Mouse (Mus musculus) heart, embryonic 12.5 days (tissue): Measurements from ENCODE around the gene Aco1. TPM values are rescaled to one million over a fixed set of nuclear protein-coding genes. Genes with fewer than 3 reads are reported as not detected.

Experiments
- ATAC-seq: fragments of 200-750 bp; cut with Nextera tagmentation; 2 replicates; pipeline ENCODE4 v1.8.0; 2017; ENCODE audit warnings: moderate TSS enrichment, moderate library complexity; ENCODE audit not compliant: insufficient number of reproducible peaks, low FRiP score
- H3K27ac ChIP-seq: fragments of 300-500 bp; sonication (generic); 2 replicates; pipeline ENCODE4 v1.5.1; 2016; ENCODE audit warnings: mild to moderate bottlenecking, moderate library complexity; ENCODE audit not compliant: poor library complexity, severe bottlenecking
- H3K27me3 ChIP-seq: fragments of 300-500 bp; sonication (generic); replicated peaks from 2 replicates; pipeline ENCODE4 v1.6.1; 2016; ENCODE audit warnings: mild to moderate bottlenecking, moderate library complexity
- H3K36me3 ChIP-seq: fragments of 300-500 bp; sonication (generic); 2 replicates; pipeline ENCODE4 v1.6.1; 2016; ENCODE audit warnings: mild to moderate bottlenecking, moderate library complexity
- H3K4me1 ChIP-seq: fragments of 300-500 bp; sonication (generic); replicated peaks from 2 replicates; pipeline ENCODE4 v1.6.1; 2016; ENCODE audit warnings: mild to moderate bottlenecking
- H3K4me2 ChIP-seq: fragments of 300-500 bp; sonication (generic); 2 replicates; pipeline ENCODE4 v1.6.1; 2016; ENCODE audit warnings: mild to moderate bottlenecking, moderate library complexity
- H3K4me3 ChIP-seq: fragments of 300-500 bp; sonication (generic); 2 replicates; pipeline ENCODE4 v1.5.1; 2016; ENCODE audit warnings: mild to moderate bottlenecking
- H3K9ac ChIP-seq: fragments of 300-500 bp; sonication (generic); 2 replicates; pipeline ENCODE4 v1.6.1; 2016; ENCODE audit warnings: mild to moderate bottlenecking, moderate library complexity
- H3K9me3 ChIP-seq: fragments of 300-500 bp; sonication (generic); replicated peaks from 2 replicates; pipeline ENCODE4 v1.6.1; 2016; ENCODE audit warnings: mild to moderate bottlenecking, moderate library complexity
- WGBS: fragments of 180-500 bp; shearing (Covaris S2); methylation state at CpG from one replicate; pipeline ENCODE4 v1.1.7; 2016; 5-methylcytosine and 5-hydroxymethylcytosine counted together
- polyA plus RNA-seq: library from polyadenylated mRNA; unstranded; fragments of >200 nt; fragmentation: Nextera tagmentation; extraction: Ambion mirVana; gene quantifications from 2 replicates; pipeline ENCODE4 v1.2.1, GENCODE M21; 2016

Gene Aco1
- polyA plus RNA-seq, 1 experiment from 2014 or later, result 33.1 TPM

DNA sequence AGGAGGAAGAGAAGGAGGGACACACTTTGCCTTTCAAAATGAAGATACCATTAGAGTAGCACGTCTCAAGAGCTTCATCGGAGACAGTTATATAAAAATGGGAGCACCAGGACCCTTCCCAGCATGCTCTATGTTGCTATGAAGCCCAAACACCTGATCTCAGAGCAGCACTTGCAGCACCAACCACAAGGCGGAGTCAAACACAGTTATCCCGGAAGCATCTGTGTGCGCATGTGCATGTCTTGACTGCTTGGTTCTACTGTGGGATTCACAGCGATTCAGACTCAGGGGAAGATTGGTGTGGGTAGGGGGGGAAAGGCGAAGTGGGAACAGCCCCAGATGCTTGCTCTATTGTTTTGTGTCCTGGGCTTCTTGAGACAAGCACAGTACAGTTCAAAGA lies 75.5 kb downstream of the Aco1 start:
- 67% methylated on average over 7 of the region's 7 CpGs for WGBS
- no peak overlapping the region for H3K27ac ChIP-seq
- peaks cover 12% of the 10 kb centered on the region for H3K4me1 ChIP-seq
- H3K36me3 ChIP-seq, result 0 out of 2 replicates have a peak, but pooled peaks cover 9% of the 10 kb centered on the region
- H3K4me3 ChIP-seq, result no peak overlapping the region
- peaks cover 14% of the 10 kb centered on the region for H3K27me3 ChIP-seq
- no peak overlapping the region for H3K9ac ChIP-seq
- H3K9me3 ChIP-seq, result no peaks in the 10 kb centered on the region
- ATAC-seq, result no peak
- no peak overlapping the region for H3K4me2 ChIP-seq

DNA sequence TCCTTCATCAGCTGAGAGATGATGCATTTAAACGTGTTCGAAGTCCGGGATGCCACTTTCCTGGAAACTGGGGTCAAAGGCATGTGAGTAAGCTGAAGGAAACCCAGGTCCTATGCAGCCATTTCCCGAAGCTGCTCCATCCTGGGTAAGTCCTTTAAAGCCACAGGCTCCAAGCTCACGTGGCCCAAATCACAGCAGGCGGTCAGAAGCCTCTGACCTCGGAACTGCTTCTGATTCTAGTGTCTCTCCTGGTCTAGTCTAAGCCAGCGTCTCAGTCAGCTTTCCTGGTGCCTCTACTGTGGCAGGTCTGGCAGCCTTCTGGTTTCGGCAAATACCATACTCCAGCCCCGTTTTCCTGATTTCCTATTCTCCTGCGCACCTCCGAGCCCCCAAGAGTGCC lies 77.6 kb downstream of the Aco1 start:
- Histone ChIP-seq H3K27me3 (peaks cover 14% of the 10 kb centered on the region), H3K4me3 (0 out of 2 replicates have a peak overlapping the region, but pooled peaks have one; percentile 14), H3K36me3 (0 out of 2 replicates have a peak, but pooled peaks cover 9% of the 10 kb centered on the region), H3K9me3 (no peaks in the 10 kb centered on the region), H3K4me1 (peaks cover 12% of the 10 kb centered on the region), H3K27ac (no peak overlapping the region), H3K4me2 (peak overlapping the region; percentile 53), H3K9ac (no peak overlapping the region)
- 15% methylated on average over 12 of the region's 12 CpGs for WGBS
- ATAC-seq, result no peak

DNA sequence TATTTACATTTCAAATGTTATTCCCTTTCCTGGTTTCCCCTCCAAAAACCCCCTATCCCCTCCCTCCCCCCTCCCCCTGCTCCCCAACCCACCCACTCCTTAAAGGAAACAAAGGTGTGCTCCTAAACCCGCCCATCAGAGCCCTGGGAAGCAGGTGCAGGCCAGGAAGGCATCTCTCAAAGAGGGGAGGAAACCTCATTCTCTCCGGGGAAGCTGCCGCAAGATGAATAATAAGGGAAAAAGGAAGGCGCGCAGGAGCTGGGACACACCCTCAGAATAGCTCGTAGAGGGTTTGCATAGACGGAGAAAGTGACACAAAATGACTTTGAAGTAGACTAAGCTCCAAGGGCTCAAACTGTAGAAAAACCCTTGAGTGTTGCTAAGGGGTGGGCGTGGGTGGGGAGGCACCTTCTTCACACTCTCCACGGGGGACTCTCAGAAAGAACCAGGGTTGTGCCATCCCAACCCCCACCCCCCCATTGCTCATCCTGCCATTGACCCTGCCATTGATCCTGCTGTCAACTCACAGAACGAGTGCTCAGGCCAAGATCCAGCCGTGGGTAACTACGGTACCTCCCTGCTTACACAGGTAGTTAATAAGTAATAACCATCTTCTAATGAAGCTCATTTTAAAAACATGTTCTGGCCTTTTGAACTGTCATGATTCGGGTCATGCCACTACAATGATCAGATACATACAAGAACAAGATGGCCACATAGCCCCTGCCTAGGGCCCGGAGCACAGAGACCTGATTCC lies 78.3 kb downstream of the Aco1 start:
- Histone ChIP-seq H3K9ac (no peak overlapping the region), H3K27me3 (peaks cover 14% of the 10 kb centered on the region), H3K27ac (no peak overlapping the region), H3K4me2 (peak overlapping the region; percentile 53), H3K36me3 (0 out of 2 replicates have a peak, but pooled peaks cover 9% of the 10 kb centered on the region), H3K4me3 (no peak overlapping the region), H3K4me1 (peaks cover 12% of the 10 kb centered on the region), H3K9me3 (no peaks in the 10 kb centered on the region)
- 26% methylated on average over 14 of the region's 14 CpGs for WGBS
- ATAC-seq, result no peak

DNA sequence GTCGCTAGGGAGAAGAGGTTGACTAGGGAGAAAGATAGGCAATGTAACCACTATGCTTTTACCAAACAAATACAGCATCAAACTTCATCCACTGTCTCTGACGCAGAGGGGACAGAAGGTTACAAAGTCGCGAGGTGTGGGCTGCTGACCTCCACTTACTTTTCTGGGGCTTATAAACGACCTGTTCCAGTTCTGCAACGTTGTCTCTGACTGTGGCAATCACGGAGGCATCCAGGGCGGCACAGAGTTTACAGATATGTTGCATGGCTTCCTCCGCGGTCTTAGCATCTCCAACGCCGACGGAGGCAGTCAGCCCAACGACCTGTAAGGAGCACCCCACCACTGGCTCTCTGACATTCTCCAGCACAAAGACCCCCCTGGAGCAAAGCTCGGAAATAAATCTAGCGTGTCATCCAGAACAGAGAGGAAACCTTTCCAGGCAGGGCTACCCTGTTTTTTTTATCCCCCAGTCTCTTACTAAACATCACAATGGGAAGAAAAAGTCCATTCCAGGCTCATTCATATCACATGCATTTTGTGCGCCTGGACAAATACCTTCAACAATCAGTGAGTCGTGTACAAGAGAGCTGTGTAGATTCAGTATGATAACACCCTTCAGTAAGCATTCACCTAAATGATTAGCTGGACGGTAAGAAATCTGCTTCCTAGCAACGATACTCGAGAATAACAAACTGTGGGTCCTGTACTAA lies 79.2 kb downstream of the Aco1 start:
- ATAC-seq, result no peak
- Histone ChIP-seq H3K27me3 (peaks cover 14% of the 10 kb centered on the region), H3K9ac (no peak overlapping the region), H3K27ac (no peak overlapping the region), H3K4me1 (peaks cover 12% of the 10 kb centered on the region), H3K36me3 (0 out of 2 replicates have a peak, but pooled peaks cover 9% of the 10 kb centered on the region), H3K9me3 (no peaks in the 10 kb centered on the region), H3K4me2 (no peak overlapping the region), H3K4me3 (no peak overlapping the region)
- WGBS, result 40% methylated on average over 21 of the region's 21 CpGs

DNA sequence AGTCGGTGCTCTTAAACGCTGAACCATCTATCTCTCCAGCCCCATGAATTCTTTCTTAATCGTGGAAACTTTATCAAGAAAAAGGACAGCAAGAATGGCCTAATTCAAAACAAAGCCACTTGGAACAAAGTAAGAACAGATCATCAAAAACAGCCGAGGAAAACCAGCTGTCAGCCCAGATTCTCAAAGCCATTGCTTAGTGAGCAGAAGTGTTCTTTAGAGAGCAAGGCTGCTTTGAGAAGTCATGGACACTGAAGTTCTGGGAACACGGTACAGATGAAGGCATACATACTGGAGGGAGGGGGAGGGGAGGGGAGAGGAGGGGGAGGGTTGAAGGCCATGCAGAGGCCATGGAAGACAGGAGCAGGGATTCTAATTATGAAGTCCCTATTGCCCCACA lies 83.2 kb downstream of the Aco1 start:
- Histone ChIP-seq H3K27ac (no peak overlapping the region), H3K36me3 (0 out of 2 replicates have a peak, but pooled peaks cover 7% of the 10 kb centered on the region), H3K4me2 (no peak overlapping the region), H3K4me3 (no peak overlapping the region), H3K9me3 (no peaks in the 10 kb centered on the region), H3K9ac (no peak overlapping the region), H3K27me3 (peaks cover 10% of the 10 kb centered on the region), H3K4me1 (peaks cover under 1% of the 10 kb centered on the region; the same call in 1 of the 2 replicates)
- ATAC-seq, result no peak
- WGBS, result 64% methylated on average over 5 of the region's 5 CpGs

DNA sequence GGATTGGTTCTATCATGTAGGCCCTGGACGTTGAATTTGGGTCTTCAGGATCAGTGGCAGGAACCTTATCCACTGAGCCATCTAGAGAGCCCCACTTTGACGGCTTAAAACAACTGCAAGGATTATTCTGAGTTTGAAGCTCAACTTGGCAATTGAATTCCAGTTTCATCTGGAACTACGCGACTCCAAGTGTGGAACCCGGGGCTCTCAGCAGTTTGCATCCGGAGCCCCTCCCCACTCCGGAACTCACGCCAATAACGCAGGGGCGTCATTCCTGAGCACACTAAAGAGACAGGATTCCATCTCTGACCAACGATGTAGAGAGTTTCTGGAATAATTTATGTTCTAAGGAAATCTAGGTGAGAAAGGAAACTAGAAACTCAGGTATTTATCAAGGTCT lies 84.2 kb downstream of the Aco1 start:
- no peaks in the 10 kb centered on the region for H3K4me1 ChIP-seq
- no peak for ATAC-seq
- H3K4me3 ChIP-seq, result no peak overlapping the region
- no peaks in the 10 kb centered on the region; the same call in 1 of the 2 replicates for H3K27me3 ChIP-seq
- H3K9me3 ChIP-seq, result no peaks in the 10 kb centered on the region
- no peak overlapping the region for H3K4me2 ChIP-seq
- 0 out of 2 replicates have a peak, but pooled peaks cover 7% of the 10 kb centered on the region for H3K36me3 ChIP-seq
- H3K9ac ChIP-seq, result no peak overlapping the region
- whole genome bisulfite sequencing, result 80% methylated on average over 11 of the region's 11 CpGs
- no peak overlapping the region for H3K27ac ChIP-seq

DNA sequence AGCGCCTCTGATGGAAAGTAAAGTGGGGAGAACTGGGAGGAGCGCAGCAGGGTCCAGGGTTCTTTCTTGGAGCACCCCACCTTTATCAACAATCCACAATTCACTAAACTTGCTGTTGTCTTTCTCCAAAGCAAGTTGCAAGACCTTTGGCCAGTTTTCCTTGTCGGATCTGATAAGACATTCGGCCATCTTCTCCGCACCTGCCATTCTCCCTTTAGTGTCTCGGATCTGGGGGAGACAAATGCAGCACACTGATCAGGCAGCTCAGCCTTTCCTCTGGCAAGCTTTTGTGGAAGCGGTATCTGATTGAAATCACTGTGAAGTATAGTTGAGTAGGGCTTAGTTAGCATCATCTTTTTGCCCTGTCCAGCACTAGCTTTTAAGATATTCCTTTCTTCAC lies 85.0 kb downstream of the Aco1 start:
- no peaks in the 10 kb centered on the region for H3K27me3 ChIP-seq
- H3K9ac ChIP-seq, result no peak overlapping the region
- no peak overlapping the region for H3K4me3 ChIP-seq
- H3K4me2 ChIP-seq, result no peak overlapping the region
- 84% methylated on average over 7 of the region's 7 CpGs for WGBS
- H3K36me3 ChIP-seq, result 0 out of 2 replicates have a peak, but pooled peaks cover 5% of the 10 kb centered on the region
- H3K9me3 ChIP-seq, result no peaks in the 10 kb centered on the region
- H3K4me1 ChIP-seq, result no peaks in the 10 kb centered on the region
- H3K27ac ChIP-seq, result no peak overlapping the region
- no peak for ATAC-seq

DNA sequence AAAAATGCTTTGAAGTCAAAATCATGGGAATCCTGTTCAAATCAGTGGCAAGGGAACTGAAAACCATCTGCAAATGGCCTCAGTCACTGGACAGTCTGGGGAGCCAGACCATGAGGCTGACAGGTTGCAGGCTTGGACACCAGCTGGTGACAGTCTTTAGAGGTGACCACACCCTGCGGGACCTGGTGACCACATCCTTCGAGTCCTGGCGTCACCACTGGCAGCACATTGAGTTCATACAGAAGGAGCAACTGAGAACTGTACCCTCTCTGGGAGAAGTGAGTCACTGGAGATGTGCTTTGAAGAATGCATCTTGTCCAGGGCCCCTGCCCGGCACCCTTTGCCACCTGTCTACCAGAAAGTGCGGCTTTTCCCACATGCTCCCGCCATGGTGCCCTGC lies 86.8 kb downstream of the Aco1 start:
- no peaks in the 10 kb centered on the region for H3K4me1 ChIP-seq
- H3K4me2 ChIP-seq, result no peak overlapping the region
- WGBS, result 87% methylated on average over 6 of the region's 6 CpGs
- no peak overlapping the region for H3K27ac ChIP-seq
- H3K27me3 ChIP-seq, result no peaks in the 10 kb centered on the region
- H3K36me3 ChIP-seq, result peaks cover 12% of the 10 kb centered on the region; the same call in 1 of the 2 replicates
- H3K9ac ChIP-seq, result no peak overlapping the region
- no peaks in the 10 kb centered on the region for H3K9me3 ChIP-seq
- ATAC-seq, result no peak
- no peak overlapping the region for H3K4me3 ChIP-seq

DNA sequence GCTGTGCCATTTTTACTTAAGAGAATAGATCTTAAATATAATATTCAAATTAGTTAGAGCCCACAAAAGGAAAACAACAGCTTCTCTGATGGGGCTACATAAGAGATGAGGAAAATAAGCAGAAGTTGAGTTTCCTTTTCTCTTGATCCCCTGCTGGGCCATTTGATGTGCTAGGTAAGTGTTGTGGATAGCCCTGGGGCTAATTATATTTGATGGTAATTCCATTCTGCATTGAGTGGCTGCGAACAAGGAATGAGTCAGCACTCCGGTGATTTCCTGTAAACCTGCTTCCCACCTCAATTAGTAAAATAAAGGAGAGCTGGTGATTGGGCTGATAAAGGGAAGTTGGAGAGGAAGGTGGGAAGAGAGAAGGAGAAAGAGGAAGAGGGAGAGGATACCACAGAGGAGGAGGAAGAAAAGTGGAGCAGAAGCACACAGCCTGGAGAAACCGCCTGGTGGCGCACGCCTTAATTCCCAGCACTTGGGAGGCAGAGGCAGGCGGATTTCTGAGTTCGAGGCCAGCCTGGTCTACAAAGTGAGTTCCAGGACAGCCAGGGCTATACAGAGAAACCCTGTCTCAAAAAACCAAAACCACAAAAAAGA lies 90.3 kb downstream of the Aco1 start:
- Histone ChIP-seq H3K9me3 (no peaks in the 10 kb centered on the region), H3K27me3 (no peaks in the 10 kb centered on the region), H3K9ac (no peak overlapping the region), H3K27ac (no peak overlapping the region), H3K4me2 (no peak overlapping the region), H3K36me3 (peaks cover 11% of the 10 kb centered on the region; the same call in 1 of the 2 replicates), H3K4me1 (no peaks in the 10 kb centered on the region), H3K4me3 (no peak overlapping the region)
- ATAC-seq, result no peak
- WGBS, result 91% methylated on average over 7 of the region's 7 CpGs

DNA sequence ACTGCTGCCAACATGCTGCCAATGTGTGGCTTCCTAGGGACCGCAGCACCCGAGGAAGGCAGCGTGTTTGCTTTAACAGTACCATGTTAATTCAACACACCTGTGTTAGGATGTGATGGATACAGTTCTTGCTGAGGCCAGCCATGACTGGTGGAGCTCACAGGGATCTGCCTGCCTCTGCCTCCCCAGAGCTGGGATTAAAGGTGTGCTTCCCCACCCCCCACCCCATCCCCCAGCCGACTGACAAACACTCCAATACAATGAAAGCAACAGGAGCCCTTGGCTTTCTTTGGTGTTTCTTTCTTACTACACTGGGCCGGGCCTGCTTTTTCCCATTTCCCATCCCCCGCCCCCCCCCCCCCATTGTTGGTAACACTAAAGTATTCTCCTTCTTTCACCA lies 91.4 kb downstream of the Aco1 start:
- WGBS, result 86% methylated on average over 6 of the region's 6 CpGs
- Histone ChIP-seq H3K4me3 (no peak overlapping the region), H3K27ac (no peak overlapping the region), H3K36me3 (peaks cover 11% of the 10 kb centered on the region; the same call in 1 of the 2 replicates), H3K4me1 (peaks cover 6% of the 10 kb centered on the region; the same call in 1 of the 2 replicates), H3K27me3 (no peaks in the 10 kb centered on the region), H3K4me2 (no peak overlapping the region), H3K9ac (no peak overlapping the region), H3K9me3 (no peaks in the 10 kb centered on the region)
- ATAC-seq, result no peak

DNA sequence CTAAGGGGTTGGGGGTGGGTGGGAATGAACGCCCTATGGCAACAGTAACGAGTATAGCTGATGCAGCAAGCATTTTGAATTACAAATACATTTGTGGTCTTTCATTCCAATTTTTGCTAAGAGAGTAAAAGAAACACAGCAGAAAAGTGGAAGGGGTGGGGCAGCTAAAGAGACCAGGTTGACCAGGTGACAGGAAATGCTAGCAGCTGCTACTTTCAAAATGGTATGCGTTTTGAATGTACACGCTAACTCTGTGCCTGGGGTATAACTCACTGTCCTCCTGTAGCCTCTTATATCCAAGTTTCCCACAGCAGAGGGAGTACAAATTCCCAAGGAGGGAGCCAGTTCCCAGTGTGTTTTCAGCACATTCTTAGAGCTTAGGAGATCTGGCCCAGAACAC lies 93.9 kb downstream of the Aco1 start:
- 84% methylated on average over 4 of the region's 4 CpGs for WGBS
- Histone ChIP-seq H3K4me2 (no peak overlapping the region), H3K27ac (no peak overlapping the region), H3K9ac (no peak overlapping the region), H3K36me3 (peaks cover 11% of the 10 kb centered on the region; the same call in 1 of the 2 replicates), H3K27me3 (no peaks in the 10 kb centered on the region), H3K9me3 (no peaks in the 10 kb centered on the region), H3K4me1 (peaks cover 10% of the 10 kb centered on the region; the same call in 1 of the 2 replicates), H3K4me3 (no peak overlapping the region)
- ATAC-seq, result no peak
